Mouse (Mus musculus) E14TG2a.4 (cell line): Measurements from ENCODE around the gene Olfr718-ps1.

ENCODE experiments used
- H3K27me3 ChIP-seq: 2 replicates; pipeline ENCODE4 v1.6.1; 2014; ENCODE audit warnings: low read length, control low read depth; ENCODE audit not compliant: insufficient read depth
- H3K36me3 ChIP-seq: 2 replicates; pipeline ENCODE4 v1.6.1; 2014; ENCODE audit warnings: low read length, control low read depth; ENCODE audit not compliant: insufficient read depth
- H3K4me1 ChIP-seq: replicated peaks from 2 replicates; pipeline ENCODE4 v1.6.1; 2014; ENCODE audit warnings: low read depth, low read length, control low read depth
- H3K4me3 ChIP-seq: replicated peaks from 2 replicates; pipeline ENCODE4 v1.5.1; 2014; ENCODE audit warnings: mild to moderate bottlenecking, low read length
- H3K9me3 ChIP-seq: 2 replicates; pipeline ENCODE4 v1.6.1; 2014; ENCODE audit warnings: low read length, control low read depth
- CTCF ChIP-seq: conservative IDR thresholded peaks from 2 replicates; pipeline ENCODE4 v1.5.1; 2014; ENCODE audit warnings: low read length
- NANOG ChIP-seq: IDR thresholded peaks from 2 replicates; pipeline ENCODE4 v1.6.1; 2014; ENCODE audit warnings: borderline replicate concordance, low read length, mixed read lengths
- POU5F1 ChIP-seq: IDR thresholded peaks from 2 replicates; pipeline ENCODE4 v1.6.1; 2014; ENCODE audit warnings: low read length, borderline replicate concordance

The Olfr718-ps1 gene

GRCm38 (mm10) chr5:143177541-143178200 is 30.3 kb upstream of the Olfr718-ps1 start:
- H3K4me1 ChIP-seq, result peaks cover 13% of the 10 kb centered on the region
- no peaks in the 10 kb centered on the region for H3K27me3 ChIP-seq
- H3K9me3 ChIP-seq, result peaks cover 6% of the 10 kb centered on the region
- H3K36me3 ChIP-seq, result peaks cover 58% of the 10 kb centered on the region
- H3K4me3 ChIP-seq, result no peak overlapping the region
- no peak for TF ChIP-seq NANOG
- no peak for TF ChIP-seq POU5F1
- peak; percentile 25 for TF ChIP-seq CTCF

- no peaks in the 10 kb centered on the region for H3K27me3 ChIP-seq
- H3K36me3 ChIP-seq, result peaks cover 74% of the 10 kb centered on the region
- peaks cover 12% of the 10 kb centered on the region for H3K4me1 ChIP-seq
- H3K9me3 ChIP-seq, result peaks cover 6% of the 10 kb centered on the region
- TF ChIP-seq POU5F1, result no peak
- TF ChIP-seq NANOG, result no peak
- no peak for TF ChIP-seq CTCF
- no peak overlapping the region for H3K4me3 ChIP-seq
These were observed 28.6 kb upstream of the Olfr718-ps1 start for GRCm38 (mm10) chr5:143175970-143176369.

- H3K9me3 ChIP-seq, result no peaks in the 10 kb centered on the region
- no peaks in the 10 kb centered on the region for H3K27me3 ChIP-seq
- H3K4me1 ChIP-seq, result peaks cover 23% of the 10 kb centered on the region
- peak overlapping the region; percentile 65 for H3K4me3 ChIP-seq
- no peaks in the 10 kb centered on the region for H3K36me3 ChIP-seq
- TF ChIP-seq POU5F1 (no peak), CTCF (no peak), NANOG (no peak)
These were observed 18.2 kb upstream of the Olfr718-ps1 start for GRCm38 (mm10) chr5:143165508-143166070.

GRCm38 (mm10) chr5:143155534-143155933 is 8.2 kb upstream of the Olfr718-ps1 start:
- Histone ChIP-seq H3K4me1 (0 out of 2 replicates have a peak, but pooled peaks cover 3% of the 10 kb centered on the region), H3K9me3 (peaks cover 23% of the 10 kb centered on the region), H3K27me3 (peaks cover 51% of the 10 kb centered on the region), H3K4me3 (no peak overlapping the region), H3K36me3 (no peaks in the 10 kb centered on the region)
- no peak for TF ChIP-seq CTCF
- no peak for TF ChIP-seq POU5F1
- TF ChIP-seq NANOG, result no peak

- Histone ChIP-seq H3K4me1 (peaks cover 4% of the 10 kb centered on the region), H3K27me3 (peaks cover 37% of the 10 kb centered on the region), H3K4me3 (no peak overlapping the region), H3K9me3 (peaks cover 23% of the 10 kb centered on the region), H3K36me3 (no peaks in the 10 kb centered on the region)
- no peak for TF ChIP-seq CTCF
- no peak for TF ChIP-seq NANOG
- TF ChIP-seq POU5F1, result no peak
These were observed 6.4 kb upstream of the Olfr718-ps1 start for GRCm38 (mm10) chr5:143153756-143154155.

- H3K27me3 ChIP-seq, result peaks cover 21% of the 10 kb centered on the region
- TF ChIP-seq POU5F1 (no peak), CTCF (peak; percentile 44)
- H3K4me3 ChIP-seq, result no peak overlapping the region
- no peaks in the 10 kb centered on the region for H3K36me3 ChIP-seq
- H3K4me1 ChIP-seq, result peaks cover 8% of the 10 kb centered on the region
- peaks cover 17% of the 10 kb centered on the region for H3K9me3 ChIP-seq
These were observed 2.7 kb upstream of the Olfr718-ps1 start for GRCm38 (mm10) chr5:143150044-143150443.

- peaks cover 19% of the 10 kb centered on the region for H3K27me3 ChIP-seq
- H3K36me3 ChIP-seq, result no peaks in the 10 kb centered on the region
- peaks cover 5% of the 10 kb centered on the region for H3K4me1 ChIP-seq
- H3K9me3 ChIP-seq, result peaks cover 17% of the 10 kb centered on the region
- H3K4me3 ChIP-seq, result no peak overlapping the region
- TF ChIP-seq CTCF (peak; percentile 50), POU5F1 (no peak), NANOG (no peak)
These were observed 2.2 kb upstream of the Olfr718-ps1 start for GRCm38 (mm10) chr5:143149536-143149935.

GRCm38 (mm10) chr5:143148661-143149060 is 1.3 kb upstream of the Olfr718-ps1 start:
- H3K4me1 ChIP-seq, result peaks cover 5% of the 10 kb centered on the region
- TF ChIP-seq CTCF (no peak), POU5F1 (no peak), NANOG (no peak)
- H3K9me3 ChIP-seq, result peaks cover 17% of the 10 kb centered on the region
- peaks cover 15% of the 10 kb centered on the region for H3K27me3 ChIP-seq
- no peak overlapping the region for H3K4me3 ChIP-seq
- H3K36me3 ChIP-seq, result no peaks in the 10 kb centered on the region

- Histone ChIP-seq H3K4me1 (peaks cover 14% of the 10 kb centered on the region), H3K9me3 (peaks cover 28% of the 10 kb centered on the region), H3K4me3 (peak overlapping the region; percentile 71), H3K36me3 (peaks cover 3% of the 10 kb centered on the region; the same call in 1 of the 2 replicates), H3K27me3 (peaks cover 6% of the 10 kb centered on the region; the same call in 1 of the 2 replicates)
- TF ChIP-seq NANOG, result no peak
- peak; percentile 18; the same call in 1 of the 2 replicates for TF ChIP-seq CTCF
- TF ChIP-seq POU5F1, result no peak
These were observed 9.8 kb downstream of the Olfr718-ps1 start for GRCm38 (mm10) chr5:143137580-143137979.
